Mouse (Mus musculus) forebrain, embryonic 16.5 days (tissue): ENCODE measurements around the gene Ifna6. TPM values are rescaled to one million over a fixed set of nuclear protein-coding genes. Genes with fewer than 3 reads are reported as not detected.
"Not testable (repeated sequence)": the region's sequence is repeated elsewhere in the genome, so short reads cannot be mapped to it uniquely, and the experiment has no call there.

Experiments
- ATAC-seq: fragments of 200-750 bp; cut with Nextera tagmentation; 2 replicates; pipeline ENCODE4 v1.8.0; 2017; ENCODE audit warnings: mild to moderate bottlenecking, moderate library complexity
- H3K27ac ChIP-seq: fragments of 300-500 bp; sonication (generic); 2 replicates; pipeline ENCODE4 v1.5.1; 2014; ENCODE audit warnings: low read length, control low read depth
- H3K27me3 ChIP-seq: fragments of 300-500 bp; sonication (generic); replicated peaks from 2 replicates; pipeline ENCODE4 v1.6.1; 2014; ENCODE audit warnings: low read length; ENCODE audit not compliant: control insufficient read depth, insufficient read depth
- H3K36me3 ChIP-seq: fragments of 300-500 bp; sonication (generic); 2 replicates; pipeline ENCODE4 v1.6.1; 2014; ENCODE audit not compliant: control insufficient read depth, insufficient read depth
- H3K4me1 ChIP-seq: fragments of 300-500 bp; sonication (generic); replicated peaks from 2 replicates; pipeline ENCODE4 v1.6.1; 2014; ENCODE audit warnings: low read length; ENCODE audit not compliant: control insufficient read depth, insufficient read depth
- H3K4me2 ChIP-seq: fragments of 300-500 bp; sonication (generic); 2 replicates; pipeline ENCODE4 v1.6.1; 2014; ENCODE audit warnings: mild to moderate bottlenecking, low read length, control low read depth
- H3K4me3 ChIP-seq: fragments of 300-500 bp; sonication (generic); replicated peaks from 2 replicates; pipeline ENCODE4 v1.5.1; 2014; ENCODE audit warnings: mild to moderate bottlenecking, low read length, control low read depth
- H3K9ac ChIP-seq: fragments of 300-500 bp; sonication (generic); replicated peaks from 2 replicates; pipeline ENCODE4 v1.6.1; 2014; ENCODE audit warnings: low read depth, low read length, control low read depth
- H3K9me3 ChIP-seq: fragments of 300-500 bp; sonication (generic); 2 replicates; pipeline ENCODE4 v1.6.1; 2016; ENCODE audit warnings: low read length; ENCODE audit not compliant: control insufficient read depth
- WGBS: fragments of 180-500 bp; shearing (Covaris S2); extraction: QIAGEN DNeasy Blood & Tissue Kit; methylation state at CpG from one replicate; pipeline ENCODE4 v1.1.7; 2014; 5-methylcytosine and 5-hydroxymethylcytosine counted together
- polyA plus RNA-seq: library from polyadenylated mRNA; unstranded; fragments of >200 nt; fragmentation: Nextera tagmentation; extraction: Ambion mirVana; gene quantifications from 2 replicates; pipeline ENCODE4 v1.2.1, GENCODE M21; 2015

Gene Ifna6
- polyA plus RNA-seq, 1 experiment from 2014 or later, result not detected

DNA sequence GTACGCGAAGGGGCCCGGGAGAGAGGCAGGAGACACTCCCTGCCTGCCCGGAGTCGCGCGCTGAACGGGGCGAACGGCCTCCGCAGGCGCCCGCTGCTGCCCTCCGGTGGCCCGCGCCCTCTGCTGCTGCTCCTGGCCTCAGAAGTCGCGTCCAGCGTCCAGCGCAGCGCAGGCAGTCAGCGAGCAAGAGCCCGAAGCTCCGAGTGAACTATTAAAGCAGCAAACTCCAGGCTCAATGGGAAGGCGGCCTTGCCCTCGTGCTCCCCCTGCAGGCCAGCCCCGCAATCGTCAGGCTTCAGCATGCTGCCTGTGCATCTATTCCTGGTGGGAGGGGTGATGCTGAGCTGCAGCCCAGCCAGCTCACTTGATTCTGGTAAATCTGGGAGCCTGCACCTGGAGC lies 30.1 kb upstream of the Ifna6 start, which contains the start of gene Gm13279:
Gene Gm13279 (plus strand): TSS at position 301 of the 400 bp plus-strand sequence.
- H3K27ac ChIP-seq, H3K4me1 ChIP-seq, H3K36me3 ChIP-seq, H3K4me3 ChIP-seq, H3K27me3 ChIP-seq, H3K9me3 ChIP-seq, H3K9ac ChIP-seq, H3K4me2 ChIP-seq, ATAC-seq: not testable (repeated sequence)
- WGBS, result no CpG with 5 or more reads among the region's 28 CpGs

DNA sequence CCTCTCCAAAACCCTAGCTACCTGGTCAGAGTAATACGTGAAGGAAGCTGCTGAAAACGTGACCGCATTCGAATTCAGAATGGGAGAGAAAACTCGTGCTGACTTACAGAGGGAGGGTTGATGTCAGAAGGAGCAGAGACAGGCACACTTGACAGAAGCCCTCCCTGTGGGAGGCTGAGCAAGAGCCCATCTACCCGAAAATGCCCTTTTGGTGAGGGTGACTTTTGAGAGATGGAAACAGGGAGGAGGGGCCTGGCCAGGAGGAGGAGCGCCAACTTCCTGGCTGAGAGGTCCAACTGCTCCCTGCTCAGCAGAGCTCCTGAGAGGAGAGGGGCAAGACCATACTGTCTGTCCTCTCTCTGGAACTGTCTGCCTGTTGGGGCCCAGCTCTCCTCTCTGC lies 27.9 kb upstream of the Ifna6 start, which contains the start of gene Gm13285:
Gene Gm13285 (plus strand): TSS at position 301 of the 400 bp plus-strand sequence.
- H3K9me3 ChIP-seq, H3K27me3 ChIP-seq, H3K36me3 ChIP-seq, H3K4me3 ChIP-seq, ATAC-seq, H3K27ac ChIP-seq, H3K9ac ChIP-seq, H3K4me1 ChIP-seq, H3K4me2 ChIP-seq: not testable (repeated sequence)
- WGBS, result 33% methylated on average over 1 of the region's 7 CpGs

- WGBS, result no CpG with 5 or more reads among the region's 29 CpGs
- H3K36me3 ChIP-seq, H3K9me3 ChIP-seq, H3K4me1 ChIP-seq, H3K4me2 ChIP-seq, H3K4me3 ChIP-seq, H3K27ac ChIP-seq, ATAC-seq, H3K27me3 ChIP-seq, H3K9ac ChIP-seq: not testable (repeated sequence)
Observed at GRCm38 (mm10) chr4:88802954-88803353, 24.3 kb upstream of the Ifna6 start, which contains the start of gene Gm13287. Gene Gm13287 (plus strand): TSS chr4:88803254.

DNA sequence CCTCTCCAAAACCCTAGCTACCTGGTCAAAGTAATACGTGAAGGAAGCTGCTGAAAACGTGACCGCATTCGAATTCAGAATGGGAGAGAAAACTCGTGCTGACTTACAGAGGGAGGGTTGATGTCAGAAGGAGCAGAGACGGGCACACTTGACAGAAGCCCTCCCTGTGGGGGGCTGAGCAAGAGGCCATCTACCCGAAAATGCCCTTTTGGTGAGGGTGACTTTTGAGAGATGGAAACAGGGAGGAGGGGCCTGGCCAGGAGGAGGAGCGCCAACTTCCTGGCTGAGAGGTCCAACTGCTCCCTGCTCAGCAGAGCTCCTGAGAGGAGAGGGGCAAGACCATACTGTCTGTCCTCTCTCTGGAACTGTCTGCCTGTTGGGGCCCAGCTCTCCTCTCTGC lies 22.0 kb upstream of the Ifna6 start, which contains the start of gene Gm13288:
Gene Gm13288 (plus strand): TSS at position 301 of the 400 bp plus-strand sequence.
- not testable (repeated sequence) for H3K27ac ChIP-seq, H3K27me3 ChIP-seq, ATAC-seq, H3K9ac ChIP-seq, H3K36me3 ChIP-seq, H3K9me3 ChIP-seq, H3K4me1 ChIP-seq
- 0 out of 2 replicates have a peak within 1 kb of the TSS, but pooled peaks have one; percentile 20 for H3K4me3 ChIP-seq
- no CpG with 5 or more reads among the region's 8 CpGs for WGBS
- peak within 1 kb of the TSS; percentile 31; the same call in 1 of the 2 replicates for H3K4me2 ChIP-seq

DNA sequence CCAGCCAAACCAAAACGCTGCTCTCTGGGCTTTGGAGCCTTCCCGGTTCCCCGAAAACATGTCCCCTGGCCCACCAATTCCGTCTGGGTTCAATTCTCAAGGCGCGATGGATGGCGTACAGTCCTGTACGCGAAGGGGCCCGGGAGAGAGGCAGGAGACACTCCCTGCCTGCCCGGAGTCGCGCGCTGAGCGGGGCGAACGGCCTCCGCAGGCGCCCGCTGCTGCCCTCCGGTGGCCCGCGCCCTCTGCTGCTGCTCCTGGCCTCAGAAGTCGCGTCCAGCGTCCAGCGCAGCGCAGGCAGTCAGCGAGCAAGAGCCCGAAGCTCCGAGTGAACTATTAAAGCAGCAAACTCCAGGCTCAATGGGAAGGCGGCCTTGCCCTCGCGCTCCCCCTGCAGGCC lies 21.5 kb upstream of the Ifna6 start:
- H3K4me3 ChIP-seq, result 0 out of 2 replicates have a peak overlapping the region, but pooled peaks have one; percentile 20
- H3K4me1 ChIP-seq, H3K9me3 ChIP-seq, H3K9ac ChIP-seq, H3K36me3 ChIP-seq, H3K27ac ChIP-seq, ATAC-seq, H3K27me3 ChIP-seq: not testable (repeated sequence)
- H3K4me2 ChIP-seq, result peak overlapping the region; percentile 31; the same call in 1 of the 2 replicates
- WGBS, result 0% methylated on average over 12 of the region's 34 CpGs

- Histone ChIP-seq H3K9me3 (no peaks in the 10 kb centered on the region), H3K4me2 (no peak within 1 kb of the TSS), H3K36me3 (no peaks in the 10 kb centered on the region), H3K4me3 (no peak within 1 kb of the TSS), H3K27me3 (no peaks in the 10 kb centered on the region), H3K4me1 (no peaks in the 10 kb centered on the region), H3K27ac (no peak within 1 kb of the TSS), H3K9ac (no peak within 1 kb of the TSS)
- WGBS, result 73% methylated on average over 3 of the region's 3 CpGs
- no peak for ATAC-seq
Observed at GRCm38 (mm10) chr4:88815928-88816327, 11.3 kb upstream of the Ifna6 start, which contains the start of gene Ifna7. Gene Ifna7 (plus strand): TSS chr4:88816228.

- Histone ChIP-seq H3K27ac (no peak within 1 kb of the TSS), H3K36me3 (no peaks in the 10 kb centered on the region), H3K9me3 (no peaks in the 10 kb centered on the region), H3K9ac (no peak within 1 kb of the TSS), H3K4me2 (no peak within 1 kb of the TSS), H3K27me3 (no peaks in the 10 kb centered on the region), H3K4me3 (no peak within 1 kb of the TSS), H3K4me1 (no peaks in the 10 kb centered on the region)
- ATAC-seq, result no peak
- WGBS, result 86% methylated on average over 1 of the region's 1 CpGs
Observed at GRCm38 (mm10) chr4:88819659-88820058, 7.6 kb upstream of the Ifna6 start, which contains the start of gene Ifna11. Gene Ifna11 (plus strand): TSS chr4:88819959.

GRCm38 (mm10) chr4:88822995-88823394 lies 4.2 kb upstream of the Ifna6 start:
- WGBS, result 23% methylated on average over 4 of the region's 4 CpGs
- no peaks in the 10 kb centered on the region for H3K4me1 ChIP-seq
- H3K4me3 ChIP-seq, result no peak overlapping the region
- no peak overlapping the region for H3K9ac ChIP-seq
- H3K36me3 ChIP-seq, result no peaks in the 10 kb centered on the region
- ATAC-seq, result no peak
- H3K9me3 ChIP-seq, result no peaks in the 10 kb centered on the region
- H3K27me3 ChIP-seq, result no peaks in the 10 kb centered on the region
- no peak overlapping the region for H3K4me2 ChIP-seq
- no peak overlapping the region for H3K27ac ChIP-seq

- Histone ChIP-seq H3K36me3 (no peaks in the 10 kb centered on the region), H3K4me1 (no peaks in the 10 kb centered on the region), H3K9me3 (no peaks in the 10 kb centered on the region), H3K27me3 (no peaks in the 10 kb centered on the region), H3K27ac (no peak overlapping the region), H3K9ac (no peak overlapping the region), H3K4me3 (no peak overlapping the region), H3K4me2 (no peak overlapping the region)
- 29% methylated on average over 4 of the region's 4 CpGs for WGBS
- ATAC-seq, result no peak
Observed at GRCm38 (mm10) chr4:88830523-88830922, 3.3 kb downstream of the Ifna6 start.

GRCm38 (mm10) chr4:88835225-88835624 lies 8.0 kb downstream of the Ifna6 start, which contains the start of gene Ifna5:
Gene Ifna5 (plus strand): TSS chr4:88835525.
- not testable (repeated sequence) for ATAC-seq

More at GRCm38 (mm10) chr4:88835225-88835624, 8.0 kb downstream of the Ifna6 start, which contains the start of gene Ifna5:
- H3K4me1 ChIP-seq, H3K9ac ChIP-seq, H3K4me3 ChIP-seq, H3K27ac ChIP-seq, H3K4me2 ChIP-seq, H3K27me3 ChIP-seq, H3K36me3 ChIP-seq, H3K9me3 ChIP-seq: not testable (repeated sequence)
- WGBS, result 78% methylated on average over 1 of the region's 1 CpGs
